Mouse (Mus musculus) kidney, postnatal 4 days (tissue): ENCODE results near the gene Decr2.
"Not testable (repeated sequence)": the region's sequence is repeated elsewhere in the genome, so short reads cannot be mapped to it uniquely, and the experiment has no call there.

Experiments used
- DNase-seq, 2 experiments: peaks; one replicate each; pipeline ENCODE4 v3.0.0; 2021; ENCODE audit warnings: mixed read lengths in 2 of 2

The Decr2 gene

GRCm38 (mm10) chr17:26089905-26090632 lies at the start of gene Decr2:
Decr2 (minus strand) TSS chr17:26090337.
- DNase-seq = peak; percentile 90 to 94

- peak; percentile 67 to 79 for DNase-seq
Observed at GRCm38 (mm10) chr17:26138901-26139381, 48.8 kb upstream of the Decr2 start.

GRCm38 (mm10) chr17:26138239-26138836 lies 48.2 kb upstream of the Decr2 start, which contains the start of gene Axin1:
Axin1 (plus strand) TSS chr17:26138688.
- DNase-seq = peak; percentile 95 to 97

- no peak for DNase-seq
Observed at GRCm38 (mm10) chr17:26137751-26138130, 47.6 kb upstream of the Decr2 start.

- no peak for DNase-seq
Observed at GRCm38 (mm10) chr17:26137106-26137750, 47.1 kb upstream of the Decr2 start.

- no peak for DNase-seq
Observed at GRCm38 (mm10) chr17:26131856-26132853, 42.0 kb upstream of the Decr2 start.

GRCm38 (mm10) chr17:26131062-26131732 lies 41.1 kb upstream of the Decr2 start:
- no peak for DNase-seq

GRCm38 (mm10) chr17:26125226-26125625 lies 35.1 kb upstream of the Decr2 start:
- DNase-seq = no peak

- no peak for DNase-seq
Observed at GRCm38 (mm10) chr17:26124560-26124959, 34.4 kb upstream of the Decr2 start.

GRCm38 (mm10) chr17:26123267-26123684 lies 33.1 kb upstream of the Decr2 start, which contains the start of gene Mrpl28:
Mrpl28 (plus strand) TSS chr17:26123500.
- DNase-seq = peak; percentile 98 to 99

GRCm38 (mm10) chr17:26122431-26123140 lies 32.4 kb upstream of the Decr2 start:
- no peak for DNase-seq

GRCm38 (mm10) chr17:26119766-26120710 lies 29.9 kb upstream of the Decr2 start:
- DNase-seq = peak; percentile 78 to 82

- no peak for DNase-seq
Observed at GRCm38 (mm10) chr17:26116503-26117258, 26.5 kb upstream of the Decr2 start.

GRCm38 (mm10) chr17:26115956-26116487 lies 25.9 kb upstream of the Decr2 start:
- DNase-seq = peak in 1 of 2 experiments; percentile 38

GRCm38 (mm10) chr17:26115205-26115898 lies 25.2 kb upstream of the Decr2 start:
- peak; percentile 51 to 75 for DNase-seq

- DNase-seq = not testable (repeated sequence)
Observed at GRCm38 (mm10) chr17:26114461-26114860, 24.3 kb upstream of the Decr2 start.

GRCm38 (mm10) chr17:26114061-26114460 lies 23.9 kb upstream of the Decr2 start:
- peak in 1 of 2 experiments; percentile 49 for DNase-seq
